Mouse (Mus musculus) right cerebral cortex, postnatal 10 days (tissue): Measurements from ENCODE around the gene Sestd1.

Experiments used
- DNase-seq, 2 experiments: peaks; one replicate each; pipeline ENCODE4 v3.0.0; 2021; ENCODE audit warnings: low spot score in 2 of 2

The Sestd1 gene

GRCm38 (mm10) chr2:77133407-77133806 is 147.0 kb downstream of the Sestd1 start:
- DNase-seq: no peak
